Mouse (Mus musculus) E14TG2a.4 (cell line): Measurements from ENCODE around the gene Fscn3.

Experiments used
- CTCF ChIP-seq: conservative IDR thresholded peaks from 2 replicates; pipeline ENCODE4 v1.5.1; 2014; ENCODE audit warnings: low read length
- NANOG ChIP-seq: IDR thresholded peaks from 2 replicates; pipeline ENCODE4 v1.6.1; 2014; ENCODE audit warnings: borderline replicate concordance, low read length, mixed read lengths
- POU5F1 ChIP-seq: IDR thresholded peaks from 2 replicates; pipeline ENCODE4 v1.6.1; 2014; ENCODE audit warnings: low read length, borderline replicate concordance

GRCm38 (mm10) chr6:28416981-28417380, 10.6 kb upstream of the Fscn3 start:
- TF ChIP-seq CTCF (no peak), NANOG (no peak), POU5F1 (no peak)
